Mouse (Mus musculus): ENCODE measurements around the gene Snap23. TPM values are rescaled to one million over a fixed set of nuclear protein-coding genes. Genes with fewer than 3 reads are reported as not detected.

Snap23 gene
- polyA plus RNA-seq, 1 experiment from 2014 or later, result 22.7 TPM

GRCm38 (mm10) chr2:120619538-120619937 lies 52.1 kb downstream of the Snap23 start:
- H3K27ac ChIP-seq (replicated peaks), result no peak overlapping the region
- no peak for DNase-seq (ENCODE audit: low spot score)
- no peak for ATAC-seq (ENCODE audit: low FRiP score, low TSS enrichment)
- no peaks in the 10 kb centered on the region for H3K27me3 ChIP-seq (ENCODE audit: control insufficient read depth, insufficient read depth, low read length)
- no peak overlapping the region for H3K4me2 ChIP-seq (replicated peaks; ENCODE audit: low read depth)
- TF ChIP-seq EP300 (optimal IDR thresholded peaks at IDR 0.05) (no peak), CTCF (IDR thresholded peaks at IDR 0.05; ENCODE audit: low read depth) (peak; percentile 57)
- no peaks in the 10 kb centered on the region for H3K9me3 ChIP-seq (ENCODE audit: control insufficient read depth, low read length)
- WGBS, result 100% methylated on average over 1 of the region's 1 CpGs
- H3K4me1 ChIP-seq (replicated peaks; ENCODE audit: control insufficient read depth, insufficient read depth), result no peaks in the 10 kb centered on the region
- H3K9ac ChIP-seq (ENCODE audit: low read length), result no peak overlapping the region
- H3K36me3 ChIP-seq (ENCODE audit: control insufficient read depth, insufficient read depth, low read length), result peaks cover 5% of the 10 kb centered on the region; the same call in 1 of the 2 replicates
- no peak overlapping the region for H3K4me3 ChIP-seq (ENCODE audit: low read depth, low read length)

DNA sequence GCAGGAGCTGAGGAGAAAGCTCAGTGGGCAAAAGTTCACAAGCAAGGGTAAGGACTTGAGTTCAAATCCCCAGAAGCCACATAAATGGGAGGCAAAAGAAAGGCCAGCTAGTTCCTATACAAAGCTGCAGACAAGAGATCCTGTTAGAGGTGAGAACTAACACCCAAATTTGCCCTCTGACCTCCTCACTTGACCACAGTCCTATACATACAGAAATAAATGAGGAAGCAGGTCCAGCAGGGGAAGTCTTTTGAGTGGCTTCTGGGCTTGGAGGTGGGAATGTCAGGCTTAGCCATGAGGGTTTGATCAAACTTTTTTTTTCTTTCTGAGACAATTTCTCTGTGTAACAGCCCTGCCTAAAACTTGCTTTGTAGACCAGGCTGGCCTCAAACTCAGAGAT lies 55.4 kb downstream of the Snap23 start:
- no peaks in the 10 kb centered on the region for H3K27me3 ChIP-seq (ENCODE audit: control insufficient read depth, insufficient read depth, low read length)
- no peak for TF ChIP-seq CTCF (IDR thresholded peaks at IDR 0.05; ENCODE audit: low read depth)
- no peak for TF ChIP-seq EP300 (optimal IDR thresholded peaks at IDR 0.05)
- no peak overlapping the region for H3K4me2 ChIP-seq (replicated peaks; ENCODE audit: low read depth)
- H3K27ac ChIP-seq (replicated peaks), result no peak overlapping the region
- no peak for ATAC-seq (ENCODE audit: low FRiP score, low TSS enrichment)
- no peaks in the 10 kb centered on the region for H3K9me3 ChIP-seq (ENCODE audit: control insufficient read depth, low read length)
- no peak overlapping the region for H3K4me3 ChIP-seq (ENCODE audit: low read depth, low read length)
- no peak overlapping the region for H3K9ac ChIP-seq (ENCODE audit: low read length)
- no peak for DNase-seq (ENCODE audit: low spot score)
- no peaks in the 10 kb centered on the region for H3K4me1 ChIP-seq (replicated peaks; ENCODE audit: control insufficient read depth, insufficient read depth)
- peaks cover 3% of the 10 kb centered on the region; the same call in 1 of the 2 replicates for H3K36me3 ChIP-seq (ENCODE audit: control insufficient read depth, insufficient read depth, low read length)

GRCm38 (mm10) chr2:120628076-120628865 lies 60.8 kb downstream of the Snap23 start:
- H3K4me1 ChIP-seq (replicated peaks; ENCODE audit: control insufficient read depth, insufficient read depth), result no peaks in the 10 kb centered on the region
- H3K4me2 ChIP-seq (replicated peaks; ENCODE audit: low read depth), result peak overlapping the region; percentile 66
- no peak overlapping the region for H3K9ac ChIP-seq (ENCODE audit: low read length)
- no peak for ATAC-seq (ENCODE audit: low FRiP score, low TSS enrichment)
- H3K27ac ChIP-seq (replicated peaks), result no peak overlapping the region
- no peaks in the 10 kb centered on the region for H3K36me3 ChIP-seq (ENCODE audit: control insufficient read depth, insufficient read depth, low read length)
- H3K9me3 ChIP-seq (ENCODE audit: control insufficient read depth, low read length), result no peaks in the 10 kb centered on the region
- H3K4me3 ChIP-seq (ENCODE audit: low read depth, low read length), result peak overlapping the region; percentile 56
- TF ChIP-seq EP300 (optimal IDR thresholded peaks at IDR 0.05), result no peak
- no peak for TF ChIP-seq CTCF (IDR thresholded peaks at IDR 0.05; ENCODE audit: low read depth)
- DNase-seq (ENCODE audit: low spot score), result no peak
- 27% methylated on average over 10 of the region's 10 CpGs for WGBS
- no peaks in the 10 kb centered on the region for H3K27me3 ChIP-seq (ENCODE audit: control insufficient read depth, insufficient read depth, low read length)

DNA sequence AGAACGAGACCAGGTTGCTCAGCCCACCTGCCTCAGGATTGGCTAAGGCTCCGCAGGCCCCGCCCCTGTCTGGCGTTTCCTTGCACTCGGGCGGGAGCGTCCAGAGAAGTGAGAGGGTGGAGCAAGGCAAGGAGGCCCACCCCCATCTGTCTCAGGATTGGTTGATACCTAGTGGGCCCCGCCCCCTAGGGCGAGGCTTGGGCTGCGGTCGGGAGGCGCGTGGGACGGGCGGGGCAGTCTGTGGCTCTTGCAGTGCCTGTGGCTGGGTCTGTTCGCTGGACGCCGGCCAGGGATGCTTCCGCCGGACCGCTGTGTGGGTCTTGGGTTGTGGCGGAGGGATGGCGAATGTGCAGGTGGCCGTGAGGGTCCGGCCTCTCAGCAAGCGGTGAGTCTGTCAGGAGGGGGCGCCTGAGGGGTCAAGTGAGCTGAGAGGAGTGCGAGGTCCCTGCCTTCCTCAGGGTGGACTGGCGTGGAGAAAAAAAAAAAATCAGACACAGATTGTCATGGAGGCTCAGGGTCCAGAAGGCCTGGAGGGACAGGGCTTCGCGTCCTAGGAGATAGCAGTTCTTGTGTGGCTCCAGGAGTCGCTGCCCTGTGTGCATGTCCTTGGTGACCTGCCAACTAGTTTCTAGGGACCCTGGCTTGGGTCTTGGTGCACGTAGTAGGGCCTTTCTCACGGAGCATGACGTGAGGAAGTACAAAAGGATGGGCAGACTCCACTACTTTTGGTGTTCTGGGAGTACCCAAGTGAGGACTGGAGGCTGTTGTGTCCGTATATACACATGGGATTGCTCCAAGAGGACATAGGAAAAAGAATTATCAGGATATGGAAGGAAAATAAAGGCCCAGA lies 61.6 kb downstream of the Snap23 start, which contains the start of gene Stard9:
Stard9 (plus strand) TSS at position 236 of the 850 bp plus-strand sequence.
- H3K4me2 ChIP-seq (replicated peaks; ENCODE audit: low read depth), result peak within 1 kb of the TSS; percentile 66
- no peaks in the 10 kb centered on the region for H3K9me3 ChIP-seq (ENCODE audit: control insufficient read depth, low read length)
- DNase-seq (ENCODE audit: low spot score) (peak; percentile 99), ATAC-seq (ENCODE audit: low FRiP score, low TSS enrichment) (peak; percentile 100)
- peak within 1 kb of the TSS; percentile 56 for H3K4me3 ChIP-seq (ENCODE audit: low read depth, low read length)
- no peaks in the 10 kb centered on the region for H3K36me3 ChIP-seq (ENCODE audit: control insufficient read depth, insufficient read depth, low read length)
- H3K9ac ChIP-seq (ENCODE audit: low read length), result peak within 1 kb of the TSS; percentile 63
- no peak for TF ChIP-seq EP300 (optimal IDR thresholded peaks at IDR 0.05)
- peak; percentile 30; the same call in 1 of the 2 replicates for TF ChIP-seq CTCF (IDR thresholded peaks at IDR 0.05; ENCODE audit: low read depth)
- H3K27me3 ChIP-seq (ENCODE audit: control insufficient read depth, insufficient read depth, low read length), result no peaks in the 10 kb centered on the region
- H3K4me1 ChIP-seq (replicated peaks; ENCODE audit: control insufficient read depth, insufficient read depth), result no peaks in the 10 kb centered on the region
- H3K27ac ChIP-seq (replicated peaks), result 0 out of 2 replicates have a peak within 1 kb of the TSS, but pooled peaks have one; percentile 45
- under 1% methylated on average over 34 of the region's 36 CpGs for WGBS

- Histone ChIP-seq H3K9ac (ENCODE audit: low read length) (no peak overlapping the region), H3K27me3 (ENCODE audit: control insufficient read depth, insufficient read depth, low read length) (no peaks in the 10 kb centered on the region), H3K9me3 (ENCODE audit: control insufficient read depth, low read length) (no peaks in the 10 kb centered on the region), H3K4me3 (ENCODE audit: low read depth, low read length) (peak overlapping the region; percentile 56; the same call in 1 of the 2 replicates), H3K27ac (replicated peaks) (no peak overlapping the region), H3K4me2 (replicated peaks; ENCODE audit: low read depth) (peak overlapping the region; percentile 66), H3K4me1 (replicated peaks; ENCODE audit: control insufficient read depth, insufficient read depth) (no peaks in the 10 kb centered on the region), H3K36me3 (ENCODE audit: control insufficient read depth, insufficient read depth, low read length) (0 out of 2 replicates have a peak, but pooled peaks cover 5% of the 10 kb centered on the region)
- ATAC-seq (ENCODE audit: low FRiP score, low TSS enrichment) (no peak), DNase-seq (ENCODE audit: low spot score) (no peak)
- 50% methylated on average over 2 of the region's 2 CpGs for WGBS
- TF ChIP-seq CTCF (IDR thresholded peaks at IDR 0.05; ENCODE audit: low read depth) (no peak), EP300 (optimal IDR thresholded peaks at IDR 0.05) (no peak)
Measured at GRCm38 (mm10) chr2:120630246-120630645, 62.8 kb downstream of the Snap23 start.
